Mouse (Mus musculus): ENCODE results near the gene Serpina3n.
"Not testable (repeated sequence)": the region's sequence is repeated elsewhere in the genome, so short reads cannot be mapped to it uniquely, and the experiment has no call there.

DNA sequence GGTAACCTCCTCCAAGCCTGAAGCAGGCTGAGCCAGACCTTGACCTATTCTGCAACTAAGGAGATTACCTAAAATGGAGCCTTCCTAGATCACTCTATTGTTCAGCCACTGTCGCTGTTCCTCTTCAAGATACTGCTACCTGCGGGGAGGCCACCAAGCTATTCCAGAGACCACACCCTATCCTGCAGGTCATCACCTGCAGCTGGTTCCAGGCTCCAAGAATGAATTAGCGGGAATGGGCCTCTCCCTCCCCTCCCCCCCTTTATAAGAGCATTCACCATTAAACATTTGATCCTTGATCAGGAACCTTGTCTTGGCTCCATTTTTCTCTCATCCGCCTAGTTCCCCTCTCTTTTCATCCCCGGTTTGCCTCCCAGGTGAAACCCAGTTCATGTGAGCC lies 29.4 kb upstream of the Serpina3n start:
- not testable (repeated sequence) for TF ChIP-seq GATA2 (IDR thresholded peaks at IDR 0.05; ENCODE audit: borderline replicate concordance, low read depth, low read length); CTCF (IDR thresholded peaks at IDR 0.05; ENCODE audit: low read depth, low read length); GATA1 (IDR thresholded peaks at IDR 0.05; ENCODE audit: borderline replicate concordance, low read length)
